Mouse (Mus musculus): ENCODE data around the gene Rps6ka1.
"Not testable (repeated sequence)": the region's sequence is repeated elsewhere in the genome, so short reads cannot be mapped to it uniquely, and the experiment has no call there.

Rps6ka1 gene

DNA sequence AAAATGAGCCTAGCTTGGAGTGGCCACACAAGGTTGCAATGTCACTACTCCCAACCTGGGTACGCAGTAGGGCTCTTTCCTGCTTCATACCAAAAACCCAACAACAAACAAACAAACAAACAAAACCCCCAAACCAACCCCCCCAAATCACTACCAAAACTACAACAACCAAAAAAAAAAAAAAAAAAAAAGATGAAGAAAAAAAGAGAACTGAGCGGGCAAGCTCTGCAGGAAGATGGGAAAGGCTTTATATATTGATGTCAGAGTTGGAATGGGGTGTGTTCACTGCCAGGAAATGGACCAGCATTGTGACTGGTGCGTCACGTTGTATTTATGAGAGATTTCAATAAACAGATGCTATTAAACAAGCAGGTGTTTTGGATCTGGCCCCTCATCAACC, 33.0 kb downstream of the Rps6ka1 start:
- no peak for DNase-seq

DNA sequence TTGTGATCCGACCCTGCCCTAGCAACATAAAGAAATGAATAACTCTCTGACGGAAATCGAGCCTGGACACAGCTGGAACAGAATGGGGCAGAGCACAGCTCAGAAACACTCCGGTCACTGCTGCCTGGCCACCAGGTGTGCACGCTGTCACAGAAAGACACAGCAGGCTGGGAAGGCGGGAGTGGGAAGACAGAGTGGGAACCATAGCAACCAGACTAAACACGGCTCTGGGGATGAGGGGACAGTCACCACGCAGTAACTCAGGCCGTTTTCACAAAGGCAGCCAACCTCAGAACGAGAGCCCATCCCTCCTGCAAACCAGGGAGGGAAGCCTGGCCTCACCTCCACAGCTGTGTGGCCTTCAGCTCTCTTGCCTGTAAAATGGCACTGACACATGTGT, 34.0 kb downstream of the Rps6ka1 start:
- DNase-seq = no peak

DNA sequence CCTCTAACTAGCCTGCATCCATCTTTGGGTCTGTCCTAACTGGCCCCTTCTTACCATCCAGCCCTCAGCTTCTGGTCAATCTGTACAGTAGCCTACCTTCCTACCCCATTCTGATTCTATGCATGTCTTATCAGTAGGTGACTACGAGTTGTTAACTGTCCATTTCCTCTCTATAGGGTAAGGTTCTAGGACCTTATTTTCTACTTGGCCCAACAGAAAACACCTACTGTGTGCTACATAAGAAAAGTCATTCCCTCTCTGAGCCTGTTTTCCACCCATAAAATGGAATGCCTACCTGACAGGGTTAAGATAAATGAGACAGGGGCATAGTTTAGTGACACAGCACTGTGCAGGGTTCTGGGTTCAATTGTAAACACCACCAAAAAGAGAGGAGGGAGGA, 41.0 kb downstream of the Rps6ka1 start:
- no peak for DNase-seq

DNA sequence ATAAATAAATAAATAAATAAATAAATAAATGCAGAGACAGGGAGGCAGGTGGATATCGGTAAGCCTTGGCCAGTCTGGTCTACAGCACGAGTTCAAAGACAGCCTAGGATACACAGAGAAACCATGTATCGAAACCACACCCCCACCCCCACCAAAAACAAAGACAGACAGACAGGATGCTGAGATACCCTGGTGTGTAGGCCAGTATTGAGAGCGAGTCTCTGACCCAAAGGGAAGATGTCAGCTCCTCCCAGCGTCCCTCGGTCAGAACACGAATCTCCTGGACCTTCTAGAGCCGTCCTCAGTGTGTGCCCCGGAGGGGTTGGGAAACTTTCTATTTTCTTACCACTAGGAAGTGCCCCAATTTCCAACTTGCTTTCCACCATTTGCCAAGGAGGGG, 42.5 kb downstream of the Rps6ka1 start:
- no peak for DNase-seq

DNA sequence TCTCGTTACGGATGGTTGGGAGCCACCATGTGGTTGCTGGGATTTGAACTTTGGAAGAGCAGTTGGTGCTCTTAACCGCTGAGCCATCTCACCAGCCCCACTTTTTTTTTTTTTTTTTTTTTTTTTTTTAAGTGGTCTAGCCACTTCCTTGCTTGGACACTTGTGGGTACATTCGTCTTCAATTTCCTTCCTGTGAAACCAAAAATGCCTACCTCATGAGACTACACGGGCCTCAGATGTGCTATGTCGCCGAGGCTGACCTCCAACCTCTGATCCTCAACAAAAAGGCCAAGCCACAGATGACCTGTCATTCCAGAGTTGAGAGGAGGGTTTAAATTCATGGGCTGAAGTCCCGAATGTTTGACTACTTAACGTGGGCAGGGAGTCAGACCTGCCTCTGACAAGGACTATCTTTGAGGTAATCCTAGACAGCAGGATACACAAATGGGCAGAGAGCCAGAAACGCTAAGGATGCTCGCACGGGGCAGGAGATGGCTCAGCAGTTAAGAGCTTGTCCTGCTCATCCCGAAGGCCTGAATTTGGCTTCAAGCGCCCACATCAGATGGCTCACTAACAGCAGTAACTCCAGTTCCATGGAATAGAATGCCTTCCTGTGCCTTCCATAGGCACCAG, 43.3 kb downstream of the Rps6ka1 start:
- DNase-seq = no peak

DNA sequence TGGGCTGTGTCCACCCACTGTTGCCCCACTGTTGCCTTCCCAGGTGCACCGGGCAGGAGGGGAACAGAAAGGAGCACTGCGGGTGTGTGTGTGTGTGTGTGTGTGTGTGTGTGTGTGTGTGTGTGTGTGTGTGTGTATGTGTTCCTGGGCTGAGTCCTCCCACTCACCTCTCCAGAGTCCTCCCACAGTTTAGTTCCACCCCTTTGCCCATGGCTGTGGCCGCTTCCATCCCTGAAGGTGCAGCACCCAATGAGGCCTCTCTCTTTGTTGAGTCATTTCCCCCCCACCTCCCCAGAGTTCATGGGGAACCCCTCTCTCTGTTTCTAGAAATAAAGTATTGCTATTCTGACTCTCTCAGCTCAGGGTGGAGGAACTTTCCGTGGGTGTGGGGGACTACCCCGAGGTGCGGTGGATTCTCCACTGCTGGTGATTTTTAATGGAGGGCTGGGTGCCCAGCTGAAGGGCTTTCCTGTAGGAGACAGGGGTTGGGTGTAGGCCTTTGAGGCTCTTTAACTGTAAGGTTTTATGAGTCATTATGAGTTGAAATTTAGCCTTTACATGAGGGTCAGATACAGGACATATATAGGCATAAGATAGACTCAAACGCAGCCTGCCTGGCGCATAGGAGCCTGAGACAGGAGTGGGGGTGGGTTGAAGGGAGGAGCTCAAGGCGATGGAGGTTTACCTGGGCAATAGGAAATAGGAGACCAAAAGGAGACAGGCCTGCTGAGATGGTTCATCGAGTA, 44.4 kb downstream of the Rps6ka1 start:
- no peak for DNase-seq

DNA sequence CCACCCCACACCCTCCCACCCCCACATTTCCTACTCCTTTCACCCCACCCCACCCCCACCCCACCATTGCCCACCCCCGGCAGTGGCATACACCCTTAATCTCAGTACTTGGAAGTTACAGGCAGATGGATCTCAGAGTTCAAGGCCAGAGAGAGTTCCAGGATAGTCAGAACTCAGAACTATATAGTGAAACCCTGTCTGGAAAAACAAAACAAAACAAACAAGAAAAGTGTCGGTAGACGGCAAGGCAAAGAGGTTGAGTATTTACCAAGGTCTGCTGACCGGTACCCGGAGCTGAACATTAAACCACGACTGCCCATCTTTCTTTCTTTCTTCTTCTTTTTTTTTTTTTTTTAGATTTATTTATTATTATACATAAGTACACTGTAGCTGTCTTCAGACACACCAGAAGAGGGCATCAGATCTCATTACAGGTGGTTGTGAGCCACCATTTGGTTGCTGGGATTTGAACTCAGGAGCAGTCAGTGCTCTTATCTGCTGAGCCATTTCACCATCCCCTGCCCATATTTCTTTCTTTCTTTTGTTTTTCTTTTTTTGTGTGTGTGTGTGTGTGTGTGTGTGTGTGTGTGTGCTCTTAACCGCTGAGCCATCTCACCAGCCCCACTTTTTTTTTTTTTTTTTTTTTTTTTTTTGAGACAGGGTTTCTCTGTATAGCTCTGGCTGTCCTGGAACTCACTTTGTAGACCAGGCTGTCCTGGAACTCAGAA, 45.7 kb downstream of the Rps6ka1 start:
- not testable (repeated sequence) for DNase-seq

DNA sequence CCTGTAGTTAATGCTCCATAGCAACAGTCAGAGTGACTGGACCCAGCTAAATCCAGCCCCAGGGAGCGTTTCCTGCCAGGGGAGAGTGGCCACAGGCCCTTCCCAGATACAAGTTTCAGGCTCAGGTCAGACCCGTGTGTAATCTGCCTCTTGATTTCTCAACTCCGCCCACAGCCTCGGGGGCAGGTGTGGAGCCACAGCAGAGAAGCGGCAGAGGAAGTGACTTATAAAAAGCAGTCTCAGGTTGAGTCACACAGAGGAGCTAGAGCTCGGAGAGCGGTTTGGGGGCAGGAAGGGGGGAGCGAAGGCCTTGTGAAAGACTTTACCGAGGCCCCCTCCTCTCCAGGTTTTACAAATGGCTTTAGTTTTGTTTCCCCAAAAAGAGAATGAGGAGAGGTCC, 46.6 kb downstream of the Rps6ka1 start:
- DNase-seq = no peak

DNA sequence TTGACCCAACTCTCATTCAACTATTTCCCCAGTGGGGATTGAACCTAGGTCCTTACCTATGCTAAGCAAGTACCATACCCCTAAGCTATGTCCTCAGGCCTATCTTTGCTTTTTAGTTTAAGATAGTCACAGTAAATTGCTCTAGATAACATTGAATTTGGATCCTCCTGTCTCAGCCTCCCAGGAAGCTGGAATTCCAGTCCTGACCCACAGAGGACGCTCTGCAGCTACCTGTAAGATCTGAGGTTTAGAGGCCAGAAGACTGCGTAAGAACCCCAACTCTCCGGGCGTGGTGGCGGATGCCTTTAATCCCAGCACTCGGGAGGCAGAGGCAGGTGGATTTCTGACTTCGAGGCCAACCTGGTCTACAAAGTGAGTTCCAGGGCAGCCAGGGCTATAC, 47.1 kb downstream of the Rps6ka1 start:
- DNase-seq = no peak

DNA sequence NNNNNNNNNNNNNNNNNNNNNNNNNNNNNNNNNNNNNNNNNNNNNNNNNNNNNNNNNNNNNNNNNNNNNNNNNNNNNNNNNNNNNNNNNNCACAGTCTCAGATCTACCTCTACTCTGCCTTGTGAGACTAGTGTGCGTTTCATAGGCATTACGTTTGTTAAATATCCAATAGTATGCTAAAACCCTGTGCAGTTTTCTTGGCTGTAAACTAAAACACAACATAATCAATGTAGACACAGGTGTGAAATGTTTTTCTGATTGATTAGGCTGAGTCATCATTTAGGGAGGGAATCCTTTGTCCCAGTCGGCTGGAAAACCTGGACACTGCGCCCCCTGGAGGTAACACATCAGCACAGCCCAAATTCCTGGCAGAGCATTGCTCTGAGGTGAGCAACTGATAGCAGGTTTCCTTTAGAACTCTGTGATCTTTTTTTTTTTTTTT, 48.2 kb downstream of the Rps6ka1 start:
- no peak for DNase-seq

DNA sequence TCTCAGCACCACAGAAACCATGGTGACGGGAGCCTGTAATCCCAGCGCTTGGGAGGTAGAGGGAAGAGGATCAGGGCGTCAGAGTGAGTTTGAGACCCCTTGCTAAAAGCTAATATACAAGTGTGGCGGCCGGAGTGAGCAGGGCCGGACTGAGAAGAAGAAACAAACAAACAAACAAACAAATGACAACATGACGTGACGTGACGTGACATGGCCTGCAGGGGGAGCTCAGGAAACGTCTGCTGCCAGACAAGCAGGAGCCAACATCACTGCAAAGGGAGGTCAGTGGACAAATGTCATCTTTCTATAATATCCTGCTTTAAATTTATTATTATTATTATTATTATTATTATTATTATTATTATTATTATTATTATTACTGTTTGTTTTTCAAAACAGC, 51.0 kb downstream of the Rps6ka1 start:
- peak in 1 of 2 experiments; percentile 29 for DNase-seq

DNA sequence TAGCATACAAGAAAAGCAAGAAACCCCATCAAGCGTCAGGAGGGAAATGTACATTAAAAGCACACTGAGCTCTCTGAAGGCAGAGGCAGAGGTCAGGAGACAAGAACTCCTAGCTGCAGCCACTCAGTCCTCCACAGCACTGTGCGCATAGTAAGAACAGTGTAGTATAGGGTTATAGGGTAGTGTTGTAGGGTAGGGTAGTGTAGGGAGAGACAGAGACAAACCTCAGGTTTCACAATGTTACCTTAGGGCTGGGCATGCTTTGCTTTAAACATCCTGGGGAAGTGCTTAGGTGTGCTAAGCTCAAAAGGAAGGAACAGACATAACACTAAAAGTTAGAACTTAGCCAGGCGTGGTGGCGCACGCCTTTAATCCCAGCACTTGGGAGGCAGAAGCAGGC, 52.4 kb downstream of the Rps6ka1 start:
- DNase-seq = no peak

DNA sequence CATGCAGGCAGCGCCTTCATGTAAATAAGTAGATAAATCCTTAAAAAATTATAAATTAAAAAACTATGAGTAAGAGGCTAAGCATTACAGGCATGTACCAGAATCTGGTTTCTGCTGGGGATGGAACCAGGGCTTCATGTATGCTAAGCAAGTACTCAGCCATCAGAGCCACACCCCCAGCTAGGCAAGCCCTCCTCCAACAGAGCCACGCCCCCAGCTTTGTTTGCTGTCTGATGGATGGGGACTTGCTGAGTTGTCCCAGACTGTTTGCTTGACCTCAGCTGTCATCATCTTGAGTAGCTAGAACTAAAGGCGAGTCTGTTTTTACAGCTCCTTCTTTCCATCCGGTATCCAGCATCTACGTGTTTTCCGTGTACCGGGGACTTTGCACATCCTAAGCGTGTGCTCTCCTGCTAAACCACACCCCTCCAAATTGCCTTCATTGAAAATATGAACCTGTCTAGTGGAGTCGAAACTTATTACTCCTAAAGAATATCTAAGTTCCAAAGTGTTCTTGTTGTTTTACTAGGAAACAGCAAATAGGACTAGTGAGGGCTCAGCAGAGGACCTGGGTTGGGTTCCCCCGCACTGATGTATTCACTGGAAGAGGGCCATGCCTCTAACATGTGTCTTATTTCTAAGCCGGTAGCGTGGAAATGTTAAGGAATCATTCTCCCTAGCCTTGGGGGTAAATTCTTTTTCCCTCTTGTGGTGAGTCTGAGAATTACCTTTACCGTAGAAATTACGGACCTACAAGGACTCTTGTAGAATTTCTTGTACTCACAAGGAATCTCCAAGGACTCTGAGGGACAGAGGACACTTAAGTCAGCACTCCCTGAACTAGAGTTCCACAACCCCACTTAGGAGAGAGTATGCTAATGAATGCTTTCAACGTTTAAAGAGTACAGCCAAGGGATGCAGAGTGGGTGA, 54.4 kb downstream of the Rps6ka1 start:
- no peak for DNase-seq

DNA sequence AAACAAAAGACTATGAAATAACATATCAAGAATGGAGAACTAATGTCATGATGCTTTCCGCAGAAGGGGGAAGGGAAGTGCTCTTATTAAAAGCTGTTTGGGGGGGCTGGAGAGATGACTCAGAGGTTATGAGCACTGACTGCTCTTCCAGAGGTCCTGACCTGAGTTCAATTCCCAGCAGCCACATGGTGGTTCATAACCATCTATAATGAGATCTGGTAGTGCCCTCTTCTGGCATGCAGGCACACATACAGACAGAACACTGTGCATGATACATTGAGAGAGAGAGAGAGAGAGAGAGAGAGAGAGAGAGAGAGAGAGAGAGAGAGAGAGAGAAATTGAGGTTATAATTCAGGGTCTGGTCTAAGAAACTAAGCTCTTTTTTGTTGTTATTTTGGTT, 57.1 kb downstream of the Rps6ka1 start:
- no peak for DNase-seq

DNA sequence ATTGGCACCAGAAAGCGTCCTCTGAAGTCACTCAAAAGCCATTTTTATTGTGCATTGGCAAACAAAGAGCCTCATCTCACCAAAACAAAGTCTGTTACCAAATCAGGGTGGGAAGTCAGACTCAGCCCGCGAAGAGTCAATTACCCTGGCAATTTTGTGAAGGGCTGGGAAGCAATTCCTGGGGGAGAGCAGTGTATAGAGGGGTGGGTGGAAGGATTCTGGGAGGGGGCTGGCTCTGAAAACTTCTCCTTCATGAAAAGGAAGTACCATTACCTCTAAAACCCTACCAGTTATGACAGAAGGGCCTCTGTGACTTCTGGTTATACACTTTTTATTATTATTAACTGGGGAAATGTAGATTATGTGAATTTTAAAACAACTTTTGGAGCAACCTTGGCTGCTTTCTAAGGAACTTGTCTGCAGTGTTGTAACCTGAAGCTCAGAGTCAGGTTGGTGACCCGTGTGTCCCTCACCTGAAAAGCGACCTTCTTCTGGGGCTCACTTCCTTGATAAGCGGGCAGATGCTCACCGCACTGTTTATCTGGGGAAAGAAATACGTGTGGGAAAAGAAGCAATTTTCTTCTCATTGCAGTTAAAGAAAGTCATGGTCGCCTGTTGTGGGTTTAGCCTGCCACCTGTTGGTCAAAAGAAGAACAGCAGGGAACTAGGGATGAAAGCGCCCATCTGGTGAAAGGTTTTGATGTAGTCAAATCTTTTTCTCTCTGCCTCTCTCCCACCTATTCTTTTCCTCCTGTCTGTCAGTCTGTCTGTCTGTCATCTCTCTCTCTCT, 58.1 kb downstream of the Rps6ka1 start:
- DNase-seq = peak; percentile 60 to 83

DNA sequence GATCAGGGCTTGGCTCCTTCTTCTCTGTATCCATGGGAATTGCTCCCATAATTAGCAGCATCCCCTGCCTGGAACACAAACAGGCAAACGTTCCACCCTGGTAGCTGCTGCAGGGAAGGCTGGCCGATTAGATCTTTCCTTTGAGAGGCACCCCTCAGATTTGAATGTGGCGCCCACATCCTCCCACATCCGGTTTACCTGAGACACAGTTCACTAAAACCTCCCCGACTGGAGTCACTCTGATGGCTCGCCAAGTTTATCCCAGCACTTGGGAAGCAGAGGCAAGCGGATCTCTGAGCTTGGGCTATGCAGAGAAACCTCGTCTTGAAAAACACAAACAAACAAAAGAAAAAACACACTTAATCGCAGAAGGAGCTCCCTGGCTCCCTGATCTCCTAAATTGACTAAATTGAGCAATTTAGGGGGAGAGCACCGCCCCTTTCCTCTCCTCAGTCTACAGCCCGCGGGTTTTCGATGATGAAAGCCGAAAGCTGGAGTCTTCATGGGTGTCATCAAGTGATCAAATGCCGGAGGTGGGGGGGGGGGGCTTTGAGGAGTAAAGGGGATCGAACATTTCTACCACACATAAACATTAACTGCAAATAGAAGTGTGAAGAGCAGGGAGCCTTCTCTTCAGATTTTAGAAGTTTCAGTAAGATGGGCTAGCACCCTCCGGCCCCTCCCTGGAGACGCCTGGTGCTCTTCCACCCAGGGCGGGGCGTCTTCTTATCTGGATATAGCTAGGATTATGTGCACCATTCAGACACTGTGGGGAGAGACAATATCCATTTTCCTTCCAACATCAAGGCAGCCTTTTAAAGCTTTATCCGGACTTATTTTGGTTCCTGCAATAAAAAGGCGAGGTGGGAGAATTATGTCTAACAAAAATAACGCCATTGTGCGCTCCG, 59.5 kb downstream of the Rps6ka1 start:
- no peak for DNase-seq

DNA sequence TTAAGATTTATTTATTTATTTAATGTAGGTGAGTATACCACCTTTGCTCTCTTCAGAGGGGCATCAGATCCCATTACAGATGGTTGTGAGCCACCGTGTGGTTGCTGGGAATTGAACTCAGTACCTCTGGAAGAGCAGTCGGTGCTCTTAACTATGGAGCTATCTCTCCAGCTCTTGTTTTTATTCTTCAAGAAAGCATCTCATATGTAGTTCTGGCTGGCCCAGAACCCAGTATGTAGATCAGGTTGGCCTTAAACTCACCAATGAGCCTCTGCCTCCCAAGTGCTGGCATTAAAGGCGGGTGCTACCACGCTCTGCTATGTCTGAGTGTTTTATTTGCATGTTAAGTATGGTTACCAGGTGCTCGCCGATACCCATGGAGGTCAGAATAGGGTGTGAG, 60.2 kb downstream of the Rps6ka1 start:
- no peak for DNase-seq

DNA sequence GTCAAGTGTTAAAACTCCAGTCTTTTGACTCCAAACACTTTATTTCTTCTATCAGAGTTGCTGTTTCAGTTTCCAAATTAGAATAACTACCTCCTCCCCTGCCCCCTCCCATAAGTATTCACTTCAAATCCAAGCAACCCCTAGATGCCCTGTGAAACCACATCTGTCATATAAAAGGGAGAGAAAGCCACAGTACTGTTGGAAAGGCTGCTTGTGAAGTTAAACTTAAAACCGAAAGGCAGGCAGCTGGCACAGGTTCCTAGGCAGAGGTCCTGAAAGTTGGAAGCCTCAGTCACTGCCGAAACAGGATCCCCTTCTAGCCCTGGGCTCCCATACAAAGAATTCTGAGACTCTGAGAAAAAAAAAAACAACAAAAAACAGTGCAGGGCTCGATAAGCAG, 61.9 kb downstream of the Rps6ka1 start:
- peak in 1 of 2 experiments; percentile 44 for DNase-seq

DNA sequence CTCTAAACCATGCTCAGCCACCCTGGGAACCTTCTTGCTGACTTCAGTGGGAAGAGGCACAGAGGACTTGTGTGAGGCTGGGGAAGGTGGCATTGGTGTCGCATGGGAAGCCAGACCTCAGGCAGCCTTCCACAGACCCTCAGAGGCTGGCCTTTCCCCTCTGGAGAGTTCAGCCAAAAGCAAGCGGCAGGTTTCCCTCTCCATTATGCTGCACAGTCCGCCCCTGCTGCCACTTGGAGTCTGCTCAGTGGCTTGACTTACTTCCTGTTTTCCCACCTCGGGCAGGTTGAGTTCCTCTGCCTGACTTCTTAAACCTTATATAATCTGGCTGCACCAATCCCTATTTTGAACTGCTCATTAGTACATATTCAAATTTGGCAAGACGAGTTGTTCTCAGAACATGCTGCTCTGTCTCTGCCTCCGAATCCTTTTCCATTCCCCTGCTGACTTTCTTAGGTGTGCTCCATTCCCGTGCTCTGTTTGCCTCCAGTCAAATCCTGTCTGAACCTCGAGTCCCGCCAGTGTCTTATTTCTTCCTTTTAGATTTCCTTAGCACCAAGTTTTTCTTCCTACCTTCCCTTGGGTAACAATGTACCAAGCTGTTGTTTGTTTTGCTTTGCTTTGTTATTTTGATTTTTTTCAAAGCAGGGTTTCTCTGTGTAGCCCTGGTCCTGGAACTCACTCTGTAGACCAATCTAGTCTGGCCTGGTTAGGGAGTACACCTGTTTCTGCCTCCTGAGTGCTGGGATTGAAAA, 66.6 kb downstream of the Rps6ka1 start:
- peak; percentile 46 to 54 for DNase-seq

DNA sequence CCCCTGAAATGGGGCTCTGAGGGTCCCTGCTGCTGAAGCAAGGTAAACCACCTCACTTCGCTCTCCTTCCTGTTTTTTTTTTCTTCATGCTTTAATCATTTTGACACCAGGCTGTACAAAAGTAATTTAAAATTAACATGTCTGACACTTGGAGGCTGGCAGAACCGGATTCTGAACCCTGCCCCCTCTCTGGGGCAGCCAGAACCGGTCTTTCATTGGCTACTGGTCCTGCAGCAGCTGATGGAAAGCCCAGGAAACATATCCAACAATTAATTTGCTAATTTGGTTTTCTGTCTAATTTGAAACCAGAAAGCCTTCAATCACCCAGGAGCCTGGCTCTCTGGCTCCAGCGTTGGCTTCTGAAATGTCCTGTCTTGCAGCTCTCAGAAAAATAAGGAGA, 67.4 kb downstream of the Rps6ka1 start:
- peak; percentile 52 to 72 for DNase-seq
